Mouse (Mus musculus) testis, postnatal 10 days (tissue): ENCODE data around the gene Crocc.

Experiments
- DNase-seq: peaks from one replicate; pipeline ENCODE4 v3.0.0; 2021; ENCODE audit warnings: low spot score

Crocc gene

DNA sequence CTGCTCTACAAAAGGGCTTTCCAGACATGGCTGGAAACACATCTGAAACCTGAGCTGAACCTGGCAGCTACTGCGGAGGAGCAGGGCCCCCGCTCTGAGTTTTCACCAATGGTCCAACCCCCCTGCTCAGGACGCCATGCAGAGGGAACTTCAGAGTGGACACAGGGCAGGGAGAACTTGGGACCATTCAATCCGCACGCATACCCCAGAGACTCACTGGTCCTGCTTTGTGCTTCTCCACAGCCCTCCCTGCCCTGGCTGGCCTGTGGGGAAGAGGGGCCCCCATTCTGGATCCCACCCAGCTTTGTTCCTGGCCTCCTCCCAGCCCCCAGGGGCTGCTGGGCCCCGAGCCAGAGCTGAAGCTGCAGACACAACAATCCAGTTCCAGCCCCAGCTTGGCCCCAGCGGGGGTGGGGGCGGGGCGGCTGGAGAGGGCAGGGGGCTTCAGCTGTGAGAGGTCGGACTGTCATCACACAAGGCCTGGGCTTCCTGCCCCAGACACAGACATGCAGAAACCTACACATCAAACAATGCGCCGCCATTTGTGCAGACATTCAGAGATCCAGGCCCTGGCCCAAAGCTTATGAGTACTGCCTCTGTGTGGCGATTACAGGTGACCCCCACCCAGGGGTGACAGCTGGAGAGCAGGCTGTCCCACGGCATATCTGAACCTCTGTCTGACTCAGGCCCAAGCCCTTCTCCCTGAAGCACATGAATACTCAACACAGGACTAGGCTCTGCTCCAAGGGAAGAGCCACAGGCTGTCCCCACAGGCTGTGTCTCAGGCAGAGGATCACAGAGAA lies 39.3 kb downstream of the Crocc start:
- peak; percentile 84 for DNase-seq

DNA sequence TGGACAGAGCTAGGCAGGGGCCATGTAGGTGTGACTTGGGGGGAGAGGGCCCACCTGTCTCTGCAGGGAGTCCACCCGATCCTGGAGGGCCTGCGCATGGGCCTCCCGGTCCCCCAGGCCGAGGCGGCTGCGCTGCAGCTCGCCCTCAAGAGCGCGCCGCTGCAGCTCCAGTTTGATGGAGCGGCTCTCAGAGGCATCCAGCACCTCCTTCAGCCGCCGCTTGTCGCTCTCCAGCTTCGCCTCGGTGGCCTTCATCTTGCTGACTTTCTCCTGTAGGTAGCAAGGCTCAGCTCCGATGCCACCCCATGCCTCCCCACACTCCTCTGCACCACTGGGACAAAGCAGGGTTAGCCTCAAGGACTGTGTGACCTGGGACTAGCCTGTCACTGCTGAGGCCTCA lies 40.1 kb downstream of the Crocc start:
- no peak for DNase-seq

DNA sequence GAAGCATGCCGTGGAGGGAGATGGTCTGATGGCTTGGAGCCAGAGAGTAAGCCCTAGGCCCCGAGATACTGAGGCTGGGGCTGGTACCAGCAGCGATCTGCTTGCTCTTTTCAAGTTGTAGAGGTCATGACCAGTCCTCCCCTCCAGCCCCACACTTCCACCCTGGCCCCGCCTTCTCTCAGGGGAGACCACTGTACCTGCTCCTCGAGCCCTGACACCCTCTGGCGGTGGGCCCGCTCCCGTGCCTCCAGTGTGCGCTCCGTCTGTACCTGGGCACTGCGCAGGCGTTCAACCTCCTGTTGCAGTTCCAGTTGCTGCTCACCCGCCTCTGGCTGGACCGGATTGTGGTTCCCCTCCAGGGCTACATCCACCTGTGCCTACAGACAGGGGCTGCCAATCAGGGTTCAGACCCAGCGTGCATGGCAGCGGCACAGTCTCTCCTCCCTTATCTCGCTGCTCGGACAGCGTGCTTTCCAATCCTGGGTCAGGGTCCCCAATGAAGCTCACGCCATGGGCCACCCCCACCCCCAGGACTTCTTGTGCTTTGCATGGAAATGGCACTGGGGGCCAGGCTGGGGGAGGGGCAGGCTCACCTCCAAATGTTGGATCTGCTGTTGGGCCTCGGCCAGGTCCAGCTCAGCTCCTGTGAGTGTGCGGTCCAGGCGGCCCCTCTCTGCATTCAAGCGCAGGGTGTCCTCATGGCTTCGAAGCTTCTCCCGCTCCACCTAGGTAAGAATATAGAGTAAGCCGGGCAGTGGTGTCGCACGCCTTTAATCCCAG lies 42.5 kb downstream of the Crocc start:
- peak; percentile 66 for DNase-seq

DNA sequence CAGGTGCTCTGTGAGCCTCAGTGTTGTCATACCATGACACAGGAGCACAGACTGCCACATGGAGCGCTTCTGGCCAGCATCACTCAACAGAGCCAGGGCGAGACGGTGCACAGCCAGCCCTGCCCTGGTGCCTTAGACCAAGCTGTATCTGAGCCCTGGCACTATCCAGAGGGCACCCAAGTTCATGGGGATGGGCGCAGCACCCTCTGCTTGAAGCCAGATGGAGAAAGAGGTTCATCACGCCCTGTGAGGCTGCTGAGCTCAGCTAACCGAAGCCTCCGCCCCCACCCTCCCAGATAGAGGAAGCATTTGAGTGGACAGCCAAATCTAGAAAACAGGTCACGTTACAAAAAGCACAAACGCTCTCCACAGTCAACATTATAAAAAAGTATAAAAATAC lies 44.0 kb downstream of the Crocc start:
- DNase-seq, result no peak

GRCm38 (mm10) chr4:141015356-141015755 lies 45.0 kb downstream of the Crocc start:
- DNase-seq, result no peak

DNA sequence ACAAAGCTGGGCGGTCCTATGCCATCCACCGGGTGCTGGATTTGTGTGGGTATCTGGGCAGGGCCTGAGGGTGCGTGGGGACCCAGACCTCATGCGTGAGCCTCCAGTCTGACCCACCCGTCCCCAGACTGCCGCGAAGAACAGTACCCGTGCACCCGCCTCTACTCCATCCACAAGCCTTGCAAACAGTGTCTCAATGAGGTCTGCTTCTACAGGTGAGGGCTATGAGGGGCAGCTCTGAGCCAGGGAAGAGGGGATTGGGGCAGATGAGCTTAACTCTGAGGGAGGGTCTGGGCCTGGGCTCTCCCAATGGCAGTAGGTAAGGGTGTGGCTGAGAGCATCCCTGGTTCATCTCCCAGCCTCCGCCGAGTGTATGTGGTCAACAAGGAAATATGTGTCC lies 45.5 kb downstream of the Crocc start:
- no peak for DNase-seq

GRCm38 (mm10) chr4:141014114-141014513 lies 46.2 kb downstream of the Crocc start:
- no peak for DNase-seq

DNA sequence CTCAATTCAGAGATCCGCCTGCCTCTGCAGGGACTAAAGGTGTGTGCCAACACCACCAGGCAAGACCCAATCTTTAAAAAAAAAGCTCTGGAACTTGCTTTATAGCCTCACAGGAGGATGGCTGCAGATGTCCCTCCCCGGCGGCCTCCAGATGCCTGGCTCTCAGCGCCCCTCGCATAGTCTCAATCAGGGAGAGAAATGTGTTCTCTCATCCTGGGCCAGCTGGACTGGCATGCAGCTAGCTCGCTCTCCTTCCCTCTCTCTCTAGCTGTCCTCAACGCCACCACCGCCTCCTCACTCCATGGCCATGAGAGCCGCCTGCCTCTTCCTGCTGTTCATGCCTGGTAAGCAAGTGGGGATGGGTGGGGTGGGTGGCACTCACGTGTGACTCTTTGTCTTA lies 47.8 kb downstream of the Crocc start:
- DNase-seq, result no peak

- DNase-seq, result no peak
These were observed 48.6 kb downstream of the Crocc start for GRCm38 (mm10) chr4:141011556-141012328.

DNA sequence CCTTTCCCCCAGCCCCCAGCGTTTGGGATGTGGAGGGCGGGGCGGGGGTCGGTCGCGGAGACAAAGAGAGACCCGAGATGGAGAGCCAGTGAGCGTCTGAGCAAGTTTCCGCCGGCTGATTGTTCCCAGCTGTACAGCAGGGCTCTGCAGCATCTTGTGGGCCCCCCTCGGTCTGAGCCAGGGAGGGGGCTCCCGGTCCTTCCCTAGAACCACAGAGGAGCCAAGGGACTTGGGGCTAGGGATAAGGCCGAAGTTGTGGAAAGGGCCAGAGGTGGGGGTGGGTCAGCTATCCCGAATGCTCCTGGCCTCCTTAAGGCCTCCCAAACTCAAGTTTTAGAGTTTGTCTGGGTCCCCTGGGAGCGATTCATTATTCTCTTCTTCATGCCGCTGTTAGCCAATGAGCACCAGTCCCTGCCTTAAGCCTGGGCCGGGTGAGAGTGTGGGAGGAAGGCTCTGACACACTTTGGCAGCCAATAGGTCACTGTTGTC lies 49.4 kb downstream of the Crocc start:
- no peak for DNase-seq

DNA sequence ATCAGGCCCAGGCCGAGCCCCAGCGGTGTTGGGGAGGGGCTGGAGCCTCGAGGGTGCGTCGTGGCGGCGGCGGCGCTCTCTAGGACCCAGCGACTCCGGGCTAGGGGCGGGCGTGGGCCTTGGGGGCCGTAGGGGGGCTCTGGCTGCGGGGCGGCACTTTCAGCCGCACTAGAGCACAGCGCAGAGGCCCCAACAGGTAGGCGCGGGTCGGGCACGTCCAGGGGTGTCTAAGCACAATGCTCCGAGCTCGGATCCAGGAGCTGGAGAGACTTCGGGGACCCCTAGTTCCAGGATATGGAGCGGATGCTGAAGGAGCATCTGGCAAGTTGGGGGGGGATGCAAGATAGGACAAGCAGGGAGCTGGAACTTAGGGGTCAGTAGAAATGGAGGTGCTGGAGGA lies 49.8 kb downstream of the Crocc start:
- no peak for DNase-seq

- no peak for DNase-seq
These were observed 50.2 kb downstream of the Crocc start, which contains the start of gene Mfap2 for GRCm38 (mm10) chr4:141010118-141010517. Gene Mfap2 (plus strand): TSS chr4:141010418.

- no peak for DNase-seq
These were observed 52.3 kb downstream of the Crocc start for GRCm38 (mm10) chr4:141008028-141008427.

- peak; percentile 87 for DNase-seq
These were observed 54.4 kb downstream of the Crocc start for GRCm38 (mm10) chr4:141005983-141006382.

DNA sequence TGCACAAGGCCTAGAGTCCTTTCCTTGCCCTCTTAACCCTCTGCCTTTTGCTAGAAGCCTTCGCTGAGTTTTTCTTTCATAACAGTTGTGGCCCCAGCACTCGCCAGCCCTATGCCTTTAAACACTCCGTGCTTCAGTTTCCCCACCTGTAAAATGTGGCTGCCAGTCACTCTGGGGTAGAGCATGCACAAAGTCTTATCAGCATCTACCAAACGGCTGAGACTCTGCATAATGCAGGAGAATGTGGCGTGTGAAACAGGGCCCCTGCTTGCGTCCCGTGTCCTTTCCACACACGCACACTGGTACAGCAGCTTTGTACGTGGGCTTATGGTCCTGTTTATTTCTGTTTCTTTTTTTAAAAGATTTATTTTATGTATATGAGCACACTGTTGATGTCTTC lies 63.5 kb downstream of the Crocc start:
- DNase-seq, result no peak

DNA sequence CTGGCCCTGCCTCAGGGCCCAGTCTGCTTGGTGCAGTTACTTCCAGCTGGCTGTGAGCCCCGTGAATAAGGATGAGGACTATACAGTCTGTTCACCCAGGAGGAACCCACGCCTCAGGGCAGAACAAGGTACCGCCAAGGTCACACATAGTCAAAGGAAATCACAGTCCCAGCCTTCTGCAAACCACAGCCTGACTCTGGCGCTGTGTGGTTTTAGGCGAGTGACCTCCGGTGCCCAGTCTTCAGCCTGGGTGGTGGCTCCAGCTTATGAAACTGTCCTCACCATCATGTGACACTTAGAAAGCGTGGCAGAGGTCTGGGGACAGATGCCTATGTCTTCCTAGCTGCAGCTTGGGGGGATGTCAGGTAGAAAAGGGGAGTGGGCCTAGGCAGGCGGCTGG lies 64.5 kb downstream of the Crocc start:
- DNase-seq, result no peak

- DNase-seq, result peak; percentile 71
These were observed 66.5 kb downstream of the Crocc start for GRCm38 (mm10) chr4:140993846-140994245.

GRCm38 (mm10) chr4:140992215-140992614 lies 68.1 kb downstream of the Crocc start:
- no peak for DNase-seq

GRCm38 (mm10) chr4:140989447-140989846 lies 70.9 kb downstream of the Crocc start:
- peak; percentile 39 for DNase-seq

DNA sequence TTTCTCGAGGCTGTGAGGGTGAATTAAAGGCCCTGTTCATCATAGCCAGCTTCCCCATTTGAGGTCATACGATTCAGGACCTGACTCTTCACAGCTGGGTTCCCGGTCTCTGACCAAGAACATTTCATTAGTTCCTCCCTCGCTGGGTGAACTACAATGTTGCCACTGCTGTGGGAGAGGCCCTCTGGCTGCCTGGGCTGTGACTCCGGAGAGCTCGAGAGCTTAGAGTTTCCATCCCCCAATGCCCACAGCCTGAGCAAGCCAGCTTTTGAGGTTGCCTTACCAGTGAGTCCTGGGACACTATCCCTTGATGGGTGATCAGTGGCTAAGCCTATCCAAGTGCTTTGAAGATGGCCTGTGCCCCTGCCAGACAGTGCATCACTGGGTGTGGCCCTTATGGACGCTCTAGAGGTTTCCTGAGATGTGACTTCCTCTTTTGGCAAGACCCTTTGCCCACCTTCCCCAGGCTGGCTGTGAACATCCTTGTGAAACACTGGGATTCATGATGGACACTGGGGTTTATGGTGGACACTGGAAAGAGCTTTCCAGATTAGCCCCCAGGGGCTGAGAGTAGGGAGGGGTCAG lies 71.6 kb downstream of the Crocc start:
- peak; percentile 48 for DNase-seq

DNA sequence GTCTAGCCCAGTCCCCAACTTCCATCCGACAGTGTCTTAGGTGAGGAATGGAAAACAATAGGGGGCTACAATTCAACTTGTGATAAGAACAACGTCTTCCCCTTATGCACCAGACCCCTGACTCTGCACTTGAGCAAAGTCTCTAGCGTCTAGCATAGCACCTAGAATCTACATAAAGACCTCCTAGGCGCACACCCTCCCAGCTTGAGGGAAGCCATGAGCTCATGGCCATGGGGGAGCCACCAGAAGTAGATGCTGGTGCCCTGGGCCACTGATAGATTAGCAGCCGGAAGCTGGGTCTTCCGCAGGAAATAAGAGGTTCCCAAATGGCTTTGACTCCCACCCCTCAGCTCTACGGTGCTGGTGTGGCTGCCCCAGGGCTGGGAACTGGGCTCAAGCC lies 72.9 kb downstream of the Crocc start:
- peak; percentile 43 for DNase-seq
